Mouse (Mus musculus) heart, adult 9 months (tissue): ENCODE measurements at regions not wholly inside any gene's neighbourhood (a gene's known extent, or its start where the extent isn't known, plus 50 kb on each side); places are given as distances from the start of the nearest gene placed in this dataset.
A peak's percentile ranks its signal among the peaks of the same experiment; 100 is the strongest.

Experiments used
- DNase-seq, 2 experiments: peaks; one replicate each; pipeline ENCODE4 v3.0.0; 2022; ENCODE audit warnings: low spot score in 2 of 2

DNA sequence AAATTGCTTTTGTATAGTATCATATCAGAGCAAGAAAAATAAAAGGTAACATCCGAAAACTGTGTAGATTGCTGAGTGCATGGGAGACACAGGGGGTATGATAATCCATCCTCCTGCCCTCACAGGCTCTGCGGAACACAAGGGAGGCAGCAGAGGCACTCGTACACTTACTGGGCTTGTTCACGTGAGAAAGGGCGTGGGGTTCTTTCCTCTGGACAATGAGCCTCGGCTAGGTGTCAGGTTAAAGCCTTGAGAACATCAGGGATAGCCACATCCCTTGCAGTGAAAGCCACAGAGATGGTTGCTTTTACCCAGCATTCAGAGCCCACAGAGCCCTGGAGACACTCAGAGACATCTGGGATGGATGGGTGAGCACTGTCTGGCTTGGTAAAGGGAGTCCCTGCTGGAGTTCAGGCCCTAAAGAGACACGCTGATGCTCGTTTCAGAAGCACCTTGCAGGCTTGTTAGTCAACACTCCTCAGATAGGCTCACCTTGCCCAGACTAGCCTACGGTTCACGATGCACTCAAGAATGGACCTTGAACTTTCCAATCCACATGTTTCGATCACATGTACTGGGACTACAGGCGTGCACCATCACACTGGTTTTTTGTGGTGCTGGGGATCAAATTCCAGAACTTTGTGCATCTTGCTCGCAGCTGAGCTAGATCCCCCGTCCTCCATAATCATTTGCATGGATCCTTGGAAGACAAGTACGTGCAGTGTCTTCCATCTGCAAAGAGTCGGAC lies 83.5 kb upstream of the Spin1 start:
- DNase-seq: no peak

DNA sequence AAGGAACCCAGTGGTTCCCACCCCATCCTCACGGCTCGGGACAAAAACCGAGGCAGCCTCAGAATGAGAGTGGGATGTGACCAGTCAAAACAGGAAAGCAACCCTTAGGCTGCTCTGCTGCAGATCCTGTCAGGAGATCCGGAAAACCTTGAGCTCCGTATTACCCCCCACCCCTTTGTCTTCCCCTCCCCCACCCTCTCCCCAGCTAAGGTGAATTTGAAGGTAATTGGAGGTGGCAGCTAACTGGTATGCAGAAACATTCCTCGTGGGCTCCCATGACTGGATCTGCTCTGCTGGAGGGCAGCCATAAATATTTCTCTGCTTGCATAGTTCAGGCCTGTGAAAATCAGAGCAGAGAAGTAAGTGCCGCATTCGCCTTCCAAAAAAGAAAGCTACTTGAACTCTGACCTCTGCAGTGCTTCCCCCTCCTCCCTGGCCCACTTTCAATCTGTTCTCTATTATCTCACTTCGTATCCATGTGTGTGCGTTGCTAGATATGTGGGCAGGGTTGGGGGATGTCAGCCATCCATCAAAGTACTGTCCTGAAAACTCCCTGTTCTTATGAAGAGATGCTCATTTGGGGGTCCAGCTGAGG lies 82.9 kb upstream of the Spin1 start:
- DNase-seq: peak in 1 of 2 experiments; percentile 12

DNA sequence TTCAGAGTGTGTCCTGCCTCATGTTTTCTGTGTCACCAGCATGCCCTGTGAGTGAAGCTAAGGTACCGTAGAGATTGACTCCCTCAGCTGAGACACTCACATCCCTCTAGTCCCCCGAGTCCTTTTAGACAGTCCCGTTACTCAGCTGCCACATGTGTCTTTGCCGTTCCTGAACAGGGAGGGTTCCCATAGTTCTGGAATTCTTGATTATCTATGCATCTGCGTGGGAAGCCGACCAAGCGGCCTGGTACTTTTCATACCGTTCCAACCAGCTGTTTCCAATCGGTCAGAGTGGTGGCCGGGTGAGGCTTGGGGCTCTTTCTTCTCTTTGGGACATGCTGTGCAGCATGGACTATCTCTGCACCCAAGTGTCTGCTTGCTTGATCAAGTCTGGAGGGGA lies 82.3 kb upstream of the Spin1 start:
- DNase-seq: no peak

DNA sequence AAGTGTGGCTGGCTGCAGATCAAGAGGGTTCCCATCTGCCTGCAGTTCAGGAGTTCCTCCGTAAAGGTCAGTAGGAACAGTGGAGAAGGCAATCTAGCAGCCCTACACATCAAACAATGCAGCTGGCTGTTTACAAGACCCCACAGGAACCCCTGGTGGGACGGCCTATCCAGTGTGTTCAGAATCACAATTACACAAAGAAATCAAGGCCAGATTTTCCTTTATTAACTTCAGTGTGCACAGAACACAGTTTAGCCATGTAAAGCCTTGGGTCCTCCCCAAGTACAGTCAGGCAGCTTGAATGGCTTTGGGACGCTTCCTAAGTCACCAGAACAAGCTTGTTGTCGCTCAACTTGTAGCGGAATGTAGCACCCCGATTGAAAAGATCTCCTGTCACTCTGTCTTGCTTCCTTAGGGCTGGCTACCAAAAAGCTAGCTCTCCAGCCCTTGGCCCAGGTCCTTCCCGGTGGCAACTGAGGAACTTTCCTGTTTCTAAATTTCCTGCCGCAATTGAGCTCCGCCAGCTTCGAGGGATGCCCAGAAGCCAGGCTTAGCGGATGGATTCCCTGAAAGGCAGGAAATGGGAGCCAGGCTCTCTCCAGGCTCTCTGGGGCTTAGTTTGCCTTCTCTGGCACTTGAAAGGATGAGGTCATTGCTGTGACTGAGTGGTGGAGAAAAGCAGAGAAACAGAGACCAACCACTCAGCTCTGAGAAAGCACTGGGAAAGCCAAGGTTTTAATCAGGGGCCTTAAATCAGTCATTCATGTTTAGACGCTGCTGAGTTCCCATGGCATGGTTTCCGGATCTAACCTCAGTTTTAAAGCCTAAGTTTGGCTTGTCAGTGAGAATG lies 78.1 kb upstream of the Spin1 start:
- peak; percentile 39 to 46 for DNase-seq

DNA sequence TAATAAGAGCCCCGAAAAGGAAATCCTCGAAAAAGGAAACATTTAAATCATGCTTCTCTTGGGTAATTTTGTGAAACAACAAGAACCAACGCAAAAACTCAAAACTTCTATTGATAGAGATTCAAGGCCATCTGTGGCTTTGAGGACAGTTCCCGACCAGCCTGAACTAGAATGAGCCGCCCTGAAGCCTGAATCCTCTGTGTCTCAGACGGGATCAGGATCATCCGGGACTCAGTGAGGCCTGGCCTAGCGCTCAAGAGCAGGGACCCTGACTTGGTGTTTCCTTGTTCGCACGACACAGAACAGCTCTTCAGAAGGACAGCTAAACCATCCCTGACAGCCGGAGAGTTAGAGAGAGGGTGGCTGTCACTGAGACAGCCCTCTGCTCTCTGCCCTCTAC lies 77.4 kb upstream of the Spin1 start:
- no peak for DNase-seq

DNA sequence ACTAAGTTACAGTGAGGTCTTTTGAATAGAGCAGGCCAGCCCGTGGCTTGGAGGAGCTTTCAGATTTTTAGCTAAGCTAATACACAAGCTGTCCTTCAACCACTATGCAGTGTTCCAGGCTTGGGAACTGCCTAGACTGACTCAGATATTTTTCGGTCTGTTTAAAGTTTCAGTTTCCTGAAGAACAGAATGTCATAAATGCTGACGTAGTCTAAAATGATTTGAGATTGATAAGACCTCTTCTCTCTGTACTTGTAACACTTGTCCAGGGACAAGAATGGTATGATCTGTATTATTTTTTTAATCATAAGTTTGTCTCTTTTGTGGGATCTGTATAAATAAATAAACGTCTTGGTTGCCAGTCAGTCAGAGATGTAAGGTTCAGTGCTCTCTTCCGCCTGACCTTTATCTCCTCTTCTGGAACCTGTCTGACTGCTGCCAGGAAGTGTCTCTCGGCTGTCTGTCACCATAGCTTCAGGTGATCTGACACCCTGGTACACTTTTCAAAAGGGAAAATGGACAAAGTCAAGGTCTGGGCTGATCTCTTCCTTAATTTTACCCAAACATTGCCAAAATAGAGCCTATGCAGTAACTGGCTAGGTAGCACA lies 74.3 kb upstream of the Spin1 start:
- DNase-seq: no peak

DNA sequence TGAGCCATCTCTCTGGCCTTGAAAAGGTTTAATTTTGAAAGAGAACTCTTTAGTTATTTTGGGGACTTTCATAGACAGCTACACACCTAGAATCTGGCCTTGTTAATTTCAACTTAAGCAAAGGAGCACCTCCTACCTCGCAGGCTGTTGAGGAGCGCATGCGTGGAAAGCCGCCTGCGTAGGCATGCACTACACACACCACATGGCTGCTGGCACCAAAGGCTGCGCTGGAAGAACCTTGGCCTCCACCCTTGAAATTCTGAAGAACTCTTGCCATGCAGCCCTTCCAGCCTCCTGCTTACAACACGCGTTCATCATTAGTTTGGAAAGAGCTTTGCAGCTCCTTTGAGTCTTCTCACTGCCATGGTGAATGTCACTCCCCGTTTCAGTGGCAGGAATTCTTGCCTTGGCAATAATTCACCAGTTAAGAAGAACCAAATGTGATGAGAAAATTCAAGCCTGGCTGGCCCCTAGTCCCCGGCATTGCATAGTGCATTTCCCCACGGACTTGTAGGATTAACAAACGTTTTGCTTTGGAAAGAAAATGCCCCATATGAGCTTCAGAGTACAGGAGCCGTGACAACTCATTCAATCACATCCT lies 62.7 kb upstream of the Spin1 start:
- peak; percentile 17 to 25 for DNase-seq

DNA sequence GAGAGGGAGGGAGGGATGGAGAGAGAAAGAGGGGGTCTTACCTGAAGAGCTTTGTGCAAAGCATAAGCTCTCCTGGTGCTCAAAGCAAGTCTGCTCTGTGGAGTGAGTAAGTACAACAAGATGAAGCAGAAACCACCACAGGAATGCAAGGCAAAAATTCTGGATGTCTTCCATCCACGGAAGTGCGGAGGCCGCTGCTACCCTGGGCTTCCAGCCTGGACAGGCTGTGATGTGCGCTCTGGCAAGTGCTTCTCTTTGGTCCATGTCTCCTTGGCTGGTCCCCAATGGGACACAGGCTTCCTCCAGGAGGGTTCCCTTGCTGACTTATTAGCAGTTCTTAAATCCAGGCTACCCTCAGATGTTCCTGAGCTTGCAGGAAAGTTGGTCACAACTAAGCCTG lies 61.7 kb upstream of the Spin1 start:
- no peak for DNase-seq

DNA sequence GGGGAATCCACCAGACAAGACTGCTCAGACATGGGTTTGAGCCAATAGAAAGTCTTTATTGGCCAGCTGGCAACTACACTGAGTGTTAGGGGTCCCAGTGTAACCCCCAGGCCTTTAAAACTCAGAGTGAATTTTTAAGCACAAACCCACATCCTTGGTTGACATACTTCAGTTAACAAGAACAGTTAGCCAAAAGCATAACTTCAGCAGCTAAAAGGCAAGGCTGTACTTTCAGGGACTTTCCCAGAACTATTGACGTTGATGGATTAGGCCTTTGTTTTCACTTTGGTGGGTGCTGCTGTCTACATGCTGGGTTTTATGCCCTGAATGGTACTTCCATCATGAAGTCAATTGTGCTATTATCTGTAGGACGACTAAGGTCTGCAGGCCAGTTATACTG lies 59.6 kb upstream of the Spin1 start:
- no peak for DNase-seq

DNA sequence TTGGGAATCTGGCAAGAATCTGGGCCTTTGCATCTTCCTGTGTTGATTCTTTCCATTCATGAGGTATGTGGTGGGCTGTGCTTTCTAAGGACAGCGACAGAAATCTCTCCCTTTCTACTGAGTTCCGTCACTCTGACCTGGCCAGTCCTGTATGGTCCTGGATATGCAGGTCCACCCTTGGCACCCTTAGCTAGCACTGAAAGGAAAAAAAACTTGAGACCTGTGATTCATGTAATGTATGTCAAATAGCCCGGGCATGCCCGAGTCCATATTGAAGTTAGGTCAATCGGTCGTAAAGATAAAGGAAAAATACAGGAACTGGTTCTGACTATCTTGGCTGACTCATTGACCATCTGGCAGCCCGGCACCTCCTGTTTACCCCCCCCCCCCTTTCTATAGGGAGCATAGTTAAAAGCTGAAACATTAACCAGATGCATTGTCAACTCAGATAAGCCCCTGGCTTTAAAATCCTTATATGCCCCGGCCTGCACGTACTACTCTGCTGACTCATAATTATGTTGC lies 57.7 kb upstream of the Spin1 start:
- DNase-seq: no peak
